Mouse (Mus musculus) G1E (cell line): ENCODE measurements around the gene Ccdc107. TPM values are rescaled to one million over a fixed set of nuclear protein-coding genes. Genes with fewer than 3 reads are reported as not detected.

Source experiments
- ATAC-seq: 2 replicates; pipeline ENCODE4 v1.8.0; 2016; ENCODE audit warnings: mild to moderate bottlenecking; ENCODE audit not compliant: insufficient number of reproducible peaks, poor library complexity, low FRiP score, severe bottlenecking; ENCODE audit errors: extremely low read depth
- DNase-seq: peaks from one replicate; pipeline ENCODE4 v3.0.0; 2012; ENCODE audit warnings: low spot score
- H3K27me3 ChIP-seq: 2 replicates; pipeline ENCODE4 v1.6.1; 2012; ENCODE audit warnings: mild to moderate bottlenecking, low read length, inconsistent platforms; ENCODE audit not compliant: insufficient read depth
- H3K36me3 ChIP-seq: replicated peaks from 2 replicates; pipeline ENCODE3; 2012; ENCODE audit warnings: mild to moderate bottlenecking, inconsistent platforms
- H3K4me1 ChIP-seq: 2 replicates; pipeline ENCODE4 v1.6.1; 2012; ENCODE audit warnings: low read depth, low read length, inconsistent platforms, mixed read lengths; ENCODE audit not compliant: insufficient read depth
- H3K4me3 ChIP-seq: 2 replicates; pipeline ENCODE4 v1.5.1; 2012; ENCODE audit warnings: low read depth, mild to moderate bottlenecking, inconsistent platforms, low read length, moderate library complexity, mixed read lengths
- H3K9me3 ChIP-seq: replicated peaks from 2 replicates; pipeline ENCODE4 v1.6.1; 2012; ENCODE audit warnings: inconsistent platforms
- CTCF ChIP-seq: IDR thresholded peaks from 2 replicates; pipeline ENCODE4 v1.5.1; 2012; ENCODE audit warnings: low read depth, low read length, inconsistent platforms, mixed read lengths
- GATA1 ChIP-seq: IDR thresholded peaks from 2 replicates; pipeline ENCODE4 v1.6.1; 2012; ENCODE audit warnings: borderline replicate concordance, low read length, inconsistent platforms, mixed read lengths
- GATA2 ChIP-seq: IDR thresholded peaks from 2 replicates; pipeline ENCODE4 v1.6.1; 2012; ENCODE audit warnings: low read depth, low read length, inconsistent platforms, borderline replicate concordance
- POLR2AphosphoS5 ChIP-seq: IDR thresholded peaks from 2 replicates; pipeline ENCODE4 v1.6.1; 2012; ENCODE audit warnings: low read depth, low read length, inconsistent platforms; ENCODE audit not compliant: insufficient replicate concordance
- TAL1 ChIP-seq: conservative IDR thresholded peaks from 2 replicates; pipeline ENCODE4 v1.6.1; 2012; ENCODE audit warnings: low read depth, low read length, inconsistent platforms, mixed read lengths
- polyA plus RNA-seq: library from polyadenylated mRNA; stranded (reverse); fragments of >175 nt; gene quantifications from 2 replicates; pipeline ENCODE4 v1.2.3, GENCODE M21; 2012
- total RNA-seq, 2 experiments: library from RNA; stranded (forward) in 1 of 2; stranded (reverse) in 1 of 2; fragments of 200-1000 nt in 1 of 2; fragments of >200 nt in 1 of 2; fragmentation: Nextera tagmentation in 1 of 2; gene quantifications; 2 replicates each; pipeline ENCODE4 v1.2.3; 2014 to 2017

The Ccdc107 gene
- total and polyA plus RNA-seq, 3 experiments: 25.2 to 72.0 (median 28.3) TPM

DNA sequence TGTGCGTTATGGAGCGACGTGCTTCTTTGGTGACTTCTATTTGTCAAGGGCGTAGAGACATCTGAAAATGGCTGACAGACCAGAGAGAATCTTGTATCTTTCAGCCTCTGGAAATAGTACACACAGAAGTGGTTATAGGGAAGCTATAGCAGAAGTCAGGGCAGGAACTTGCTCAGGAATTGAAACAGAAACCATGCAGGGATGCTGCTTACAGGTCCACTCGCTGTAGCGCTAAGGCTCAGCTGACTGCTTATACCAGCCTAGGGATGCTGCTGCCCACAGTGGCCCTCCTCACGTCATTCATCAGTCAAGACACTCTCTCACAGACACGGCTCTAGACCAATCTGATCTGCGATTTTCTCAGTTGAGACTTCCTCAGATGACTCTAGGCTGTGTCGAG, 22.4 kb upstream of the Ccdc107 start:
- ATAC-seq: no peak
- no peaks in the 10 kb centered on the region; the same call in 1 of the 2 replicates for H3K4me1 ChIP-seq
- H3K4me3 ChIP-seq: no peak overlapping the region
- H3K27me3 ChIP-seq: peaks cover 27% of the 10 kb centered on the region
- TF ChIP-seq POLR2AphosphoS5: no peak
- no peak for TF ChIP-seq TAL1
- TF ChIP-seq GATA1: no peak
- no peak for TF ChIP-seq CTCF
- no peak for TF ChIP-seq GATA2
- DNase-seq: no peak
- H3K9me3 ChIP-seq: no peaks in the 10 kb centered on the region
- H3K36me3 ChIP-seq: no peaks in the 10 kb centered on the region

DNA sequence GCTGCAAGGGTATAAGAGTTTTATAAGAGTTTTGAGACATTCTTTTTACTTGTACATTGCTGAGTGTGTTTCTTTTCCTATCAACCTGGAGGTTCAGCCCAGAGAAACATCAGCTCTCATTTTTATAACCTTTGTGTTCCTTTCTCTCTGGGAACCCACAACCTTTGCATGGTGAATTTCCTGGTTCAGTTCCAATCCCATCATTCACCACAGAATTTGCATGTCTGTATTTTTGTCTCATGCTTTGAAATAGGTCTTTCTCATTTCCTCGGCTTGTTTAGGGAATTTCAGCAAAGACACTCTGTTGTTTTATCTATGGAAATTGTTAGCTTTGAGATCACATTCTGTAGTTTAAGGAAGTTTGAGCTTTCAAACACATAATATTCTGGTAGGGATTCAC, 19.1 kb upstream of the Ccdc107 start:
- TF ChIP-seq TAL1 (no peak), POLR2AphosphoS5 (no peak), CTCF (no peak), GATA1 (no peak), GATA2 (no peak)
- Histone ChIP-seq H3K27me3 (peaks cover 12% of the 10 kb centered on the region), H3K4me1 (peaks cover 5% of the 10 kb centered on the region), H3K9me3 (no peaks in the 10 kb centered on the region), H3K4me3 (no peak overlapping the region), H3K36me3 (no peaks in the 10 kb centered on the region)
- ATAC-seq: no peak
- no peak for DNase-seq

DNA sequence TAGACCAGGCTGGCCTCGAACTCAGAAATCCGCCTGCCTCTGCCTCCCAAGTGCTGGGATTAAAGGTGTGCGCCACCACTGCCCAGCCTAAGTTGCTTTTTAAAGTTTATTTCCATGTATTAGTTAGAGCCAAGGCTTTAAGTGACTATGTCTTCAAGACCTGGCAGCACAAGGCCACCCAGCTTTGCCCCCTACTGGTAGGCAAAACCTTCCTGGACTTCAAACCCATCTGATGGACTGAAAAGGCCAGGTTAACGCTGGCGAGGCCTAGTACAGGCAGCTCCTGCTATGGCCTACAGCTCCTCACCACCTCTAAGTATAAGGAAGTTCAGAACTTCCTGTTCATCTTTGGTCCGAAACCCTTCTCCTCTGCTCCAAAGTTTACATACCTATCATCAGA, 16.1 kb upstream of the Ccdc107 start:
- no peak overlapping the region for H3K4me3 ChIP-seq
- TF ChIP-seq POLR2AphosphoS5: no peak
- no peak for TF ChIP-seq GATA2
- TF ChIP-seq GATA1: no peak
- H3K4me1 ChIP-seq: peaks cover 8% of the 10 kb centered on the region
- H3K36me3 ChIP-seq: no peaks in the 10 kb centered on the region
- DNase-seq (no peak), ATAC-seq (no peak)
- no peaks in the 10 kb centered on the region for H3K9me3 ChIP-seq
- peaks cover 9% of the 10 kb centered on the region for H3K27me3 ChIP-seq

DNA sequence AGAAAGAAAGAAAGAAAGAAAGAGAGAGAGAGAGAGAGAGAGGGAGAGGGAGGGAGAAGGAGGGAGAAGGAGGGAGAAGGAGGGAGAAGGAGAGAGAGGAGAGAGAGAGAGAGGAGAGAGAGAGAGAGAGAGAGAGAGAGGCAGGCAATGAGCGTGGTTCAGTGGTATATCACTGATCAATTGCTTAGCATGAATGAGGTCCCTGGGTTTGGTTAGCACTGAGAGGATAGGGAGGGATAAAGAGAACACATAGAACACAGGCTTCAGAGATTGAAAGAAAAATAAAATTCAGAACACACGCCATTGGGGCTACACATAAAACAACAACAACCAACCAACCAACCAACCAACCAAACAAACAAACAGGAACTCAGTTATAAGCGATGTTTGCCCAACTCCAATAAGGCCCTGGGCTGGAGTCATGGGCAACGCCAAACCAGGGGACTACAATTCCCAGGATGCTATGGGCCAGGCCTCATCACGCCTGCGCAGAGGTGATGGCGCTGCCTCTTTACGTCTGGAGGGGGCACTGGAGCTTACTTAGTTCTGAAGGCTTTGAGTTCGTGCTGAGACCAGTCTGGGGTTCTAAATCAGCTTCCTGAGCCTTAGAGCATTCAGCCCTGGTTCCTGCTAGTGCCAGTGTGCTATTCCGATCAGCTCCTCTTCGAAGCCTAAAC, 14.7 kb upstream of the Ccdc107 start:
- Histone ChIP-seq H3K36me3 (no peaks in the 10 kb centered on the region), H3K9me3 (no peaks in the 10 kb centered on the region), H3K4me3 (no peak overlapping the region), H3K27me3 (peaks cover 16% of the 10 kb centered on the region), H3K4me1 (peaks cover 15% of the 10 kb centered on the region)
- TF ChIP-seq GATA1 (no peak), TAL1 (no peak), GATA2 (no peak), POLR2AphosphoS5 (no peak), CTCF (no peak)
- DNase-seq (no peak), ATAC-seq (no peak)

DNA sequence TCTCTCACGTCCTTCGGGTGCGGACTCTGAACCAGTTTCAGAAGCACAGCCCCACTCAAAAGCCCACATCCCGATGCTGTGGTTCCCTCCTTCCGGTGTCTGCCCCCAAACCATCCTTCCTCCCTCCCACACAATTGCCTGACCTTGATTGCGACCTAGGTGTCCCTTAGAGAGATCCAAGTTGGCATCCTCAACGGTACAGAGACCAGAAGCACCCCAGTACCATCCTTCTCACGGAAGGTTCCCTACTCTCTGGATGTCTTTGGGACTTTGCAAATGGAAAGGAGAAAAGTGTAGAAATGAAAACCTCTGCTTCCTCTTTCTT, 14.2 kb upstream of the Ccdc107 start:
- no peak for DNase-seq
- H3K4me1 ChIP-seq: peaks cover 15% of the 10 kb centered on the region
- TF ChIP-seq TAL1 (no peak), GATA1 (no peak), POLR2AphosphoS5 (no peak), GATA2 (no peak), CTCF (no peak)
- H3K36me3 ChIP-seq: no peaks in the 10 kb centered on the region
- ATAC-seq: no peak
- H3K27me3 ChIP-seq: peaks cover 21% of the 10 kb centered on the region
- H3K4me3 ChIP-seq: no peak overlapping the region
- no peaks in the 10 kb centered on the region for H3K9me3 ChIP-seq

DNA sequence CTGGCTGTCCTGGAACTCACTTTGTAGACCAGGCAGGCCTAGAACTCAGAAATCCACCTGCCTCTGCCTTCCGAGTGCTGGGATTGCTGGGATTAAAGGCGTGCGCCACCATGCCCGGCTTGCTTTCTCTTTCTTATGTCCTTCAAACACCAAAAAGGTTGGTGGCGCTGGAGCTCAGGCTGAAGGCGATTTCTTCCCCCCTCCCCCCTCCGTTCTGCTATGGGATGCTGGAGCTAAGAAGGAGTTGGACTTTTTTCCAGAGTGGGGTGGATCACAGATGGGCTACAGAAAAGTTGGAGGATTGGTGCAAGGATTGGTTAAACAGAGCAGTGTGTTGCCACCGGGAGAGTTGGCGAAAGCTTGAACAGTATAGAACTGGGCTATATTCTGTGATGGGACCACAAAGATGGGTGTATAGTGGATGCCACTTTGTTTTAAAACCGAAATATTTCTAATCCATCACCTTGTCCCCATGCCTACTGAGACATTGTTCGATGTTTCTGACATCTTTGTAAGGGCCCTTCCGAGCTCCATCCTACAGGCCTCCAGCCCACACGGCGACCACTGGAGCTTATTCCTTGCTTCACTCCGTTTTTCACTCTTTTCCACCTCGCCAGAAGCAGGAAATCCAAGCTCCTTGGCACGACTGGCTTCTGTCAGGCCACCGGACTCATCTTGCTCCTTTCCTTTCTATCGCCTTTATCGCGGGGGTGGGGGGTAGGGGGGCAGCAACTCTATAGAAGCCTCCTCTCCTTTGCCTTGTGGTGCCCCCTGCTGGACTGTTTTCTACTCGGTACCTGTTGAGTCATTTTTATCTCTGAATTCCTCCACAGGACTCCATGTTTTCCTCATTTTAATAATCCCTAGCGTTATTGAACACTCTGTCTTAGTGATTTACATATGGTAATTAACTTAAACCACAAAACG, 13.5 kb upstream of the Ccdc107 start:
- no peak for DNase-seq
- TF ChIP-seq TAL1 (no peak), POLR2AphosphoS5 (no peak), GATA2 (no peak), GATA1 (no peak), CTCF (no peak)
- Histone ChIP-seq H3K9me3 (no peaks in the 10 kb centered on the region), H3K27me3 (peaks cover 24% of the 10 kb centered on the region), H3K36me3 (no peaks in the 10 kb centered on the region), H3K4me3 (no peak overlapping the region), H3K4me1 (peaks cover 15% of the 10 kb centered on the region)
- no peak for ATAC-seq
